Mouse (Mus musculus) common myeloid progenitor, adult 5-6 weeks (primary cell): ENCODE results near the gene Gm3776. TPM values are rescaled to one million over a fixed set of nuclear protein-coding genes. Genes with fewer than 3 reads are reported as not detected.
"Not testable (repeated sequence)": the region's sequence is repeated elsewhere in the genome, so short reads cannot be mapped to it uniquely, and the experiment has no call there.

Source experiments
- ATAC-seq: replicated peaks from 2 replicates; pipeline ENCODE4 v1.8.0; 2016; ENCODE audit warnings: low read depth, mild to moderate bottlenecking, moderate TSS enrichment, inconsistent platforms; ENCODE audit not compliant: poor library complexity, severe bottlenecking
- total RNA-seq: library from RNA; stranded (forward); fragments of 200-1000, 187-1606 nt; gene quantifications from 2 replicates; pipeline ENCODE4 v1.2.3, GENCODE M21; 2017

The Gm3776 gene
- total RNA-seq, 1 experiment from 2014 or later: not detected

GRCm38 (mm10) chr9:78289723-78290122 lies 32.8 kb downstream of the Gm3776 start, which contains the start of gene Gm10639:
Gene Gm10639, plus strand, starts transcription at chr9:78289923.
- not testable (repeated sequence) for ATAC-seq

GRCm38 (mm10) chr9:78292462-78292861 lies 35.5 kb downstream of the Gm3776 start:
- ATAC-seq: not testable (repeated sequence)

GRCm38 (mm10) chr9:78293683-78294082 lies 36.8 kb downstream of the Gm3776 start:
- ATAC-seq: not testable (repeated sequence)

- ATAC-seq: not testable (repeated sequence)
These were observed 37.9 kb downstream of the Gm3776 start for GRCm38 (mm10) chr9:78294781-78295180.

- ATAC-seq: peak; percentile 76; the same call in 1 of the 2 replicates
These were observed 39.2 kb downstream of the Gm3776 start for GRCm38 (mm10) chr9:78296089-78296488.

GRCm38 (mm10) chr9:78298232-78298631 lies 41.3 kb downstream of the Gm3776 start:
- no peak for ATAC-seq

GRCm38 (mm10) chr9:78299143-78299542 lies 42.2 kb downstream of the Gm3776 start:
- ATAC-seq: not testable (repeated sequence)

GRCm38 (mm10) chr9:78308122-78308521 lies 51.2 kb downstream of the Gm3776 start:
- ATAC-seq: not testable (repeated sequence)

GRCm38 (mm10) chr9:78314696-78315095 lies 57.8 kb downstream of the Gm3776 start, which contains the start of gene Omt2a:
Gene Omt2a, minus strand, starts transcription at chr9:78314796.
- no peak for ATAC-seq

Other genes starting within 250 kb of the Gm3776 start
- not detected in 2 replicates for gene Gcm1, start 205.2 kb upstream of the Gm3776 start, total RNA-seq
- 62.7 and 68.9 TPM in 2 replicates for gene Fbxo9, start 148.1 kb upstream of the Gm3776 start, total RNA-seq
- 17.9 and 27.0 TPM in 2 replicates for gene Ick, start 147.9 kb upstream of the Gm3776 start, total RNA-seq
- gene Gsta4, start 74.4 kb upstream of the Gm3776 start, total RNA-seq: 6.6 and 13.0 TPM in 2 replicates
- gene Gsta1, start 26.5 kb upstream of the Gm3776 start, total RNA-seq: not detected in 2 replicates
- not detected in 2 replicates for gene Gm10639, start 32.8 kb downstream of the Gm3776 start, total RNA-seq
- not detected in 2 replicates for gene Omt2a, start 57.7 kb downstream of the Gm3776 start, total RNA-seq
- not detected in 2 replicates for gene Omt2b, start 70.5 kb downstream of the Gm3776 start, total RNA-seq
- not detected in 2 replicates for gene Gsta2, start 98.7 kb downstream of the Gm3776 start, total RNA-seq
- not detected in 2 replicates for gene Dppa5a, start 111.0 kb downstream of the Gm3776 start, total RNA-seq
- gene Ooep, start 121.6 kb downstream of the Gm3776 start, total RNA-seq: not detected in 2 replicates
- gene Ddx43, start 138.6 kb downstream of the Gm3776 start, total RNA-seq: 0.37 and 0.82 TPM in 2 replicates
- gene Cgas, start 186.1 kb downstream of the Gm3776 start, total RNA-seq: 19.8 and 22.1 TPM in 2 replicates
- gene Mto1, start 191.1 kb downstream of the Gm3776 start, total RNA-seq: 28.3 and 49.4 TPM in 2 replicates
- gene Gm17324, start 191.7 kb downstream of the Gm3776 start, total RNA-seq: 0.41 TPM in 1 of 2 replicates, not detected in the other
- gene Eef1a1, start 232.0 kb downstream of the Gm3776 start, total RNA-seq: 14,048 and 16,425 TPM in 2 replicates